Mouse (Mus musculus) testis, postnatal 14 days (tissue): ENCODE measurements at regions not wholly inside any gene's neighbourhood (a gene's known extent, or its start where the extent isn't known, plus 50 kb on each side); places are given as distances from the start of the nearest gene placed in this dataset.

Source experiments
- DNase-seq: peaks from one replicate; pipeline ENCODE4 v3.0.0; 2021; ENCODE audit warnings: low spot score

DNA sequence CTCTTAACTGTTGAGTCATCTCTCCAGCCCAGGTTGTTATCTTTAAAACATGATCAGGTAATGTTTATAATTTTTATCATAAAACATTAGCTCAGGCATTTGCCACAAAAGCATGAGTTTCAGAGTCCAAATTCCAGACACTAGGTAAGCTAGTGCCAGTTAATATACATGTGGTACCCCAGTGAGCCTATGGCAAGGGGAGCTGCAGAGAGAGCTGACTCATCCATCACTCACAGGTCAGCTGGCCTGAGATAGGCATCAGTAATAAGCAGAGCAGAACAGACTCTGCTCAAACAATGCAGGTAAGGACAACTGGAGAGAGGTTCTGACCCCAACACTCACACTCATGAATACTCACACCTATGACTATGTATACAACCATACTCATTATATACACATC lies 144.6 kb upstream of the Sgcd start:
- DNase-seq, result no peak

DNA sequence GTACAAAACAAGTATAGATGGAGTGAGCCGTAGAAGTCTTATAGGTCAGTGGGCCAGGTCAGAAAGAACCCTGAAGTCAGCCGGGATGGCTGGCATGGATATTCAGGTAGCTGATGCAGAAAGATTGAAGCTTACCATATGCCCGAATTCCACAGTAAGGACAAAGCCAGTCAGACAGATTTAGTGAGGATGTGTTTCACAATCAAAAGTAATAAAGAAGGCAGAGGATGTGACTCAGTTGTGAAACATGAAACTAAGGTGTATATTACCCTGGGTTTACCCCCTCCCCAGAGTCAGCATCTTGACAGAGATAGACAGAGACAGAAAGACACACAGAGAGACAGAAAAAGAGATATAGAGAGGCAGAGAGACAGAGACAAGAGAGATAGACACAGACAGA lies 109.3 kb upstream of the Sgcd start:
- no peak for DNase-seq

DNA sequence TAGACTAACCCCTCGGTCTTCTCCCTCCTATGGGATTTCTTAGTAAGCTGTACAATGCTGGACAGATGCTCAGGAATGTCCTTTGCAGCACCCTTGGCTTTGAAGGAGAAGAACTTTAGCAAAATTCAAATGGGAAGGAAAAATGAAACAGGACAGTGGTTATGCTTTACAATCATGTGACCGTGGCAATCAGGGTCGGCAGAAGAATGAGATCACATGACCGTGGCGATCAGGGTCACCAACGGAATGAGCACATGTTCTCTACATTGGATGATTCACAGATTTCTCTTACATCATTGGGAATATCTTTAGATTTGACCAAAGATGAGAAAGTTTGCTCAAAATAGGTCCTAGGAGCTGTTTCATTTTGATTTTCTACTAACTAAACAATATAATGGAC lies 108.7 kb upstream of the Sgcd start:
- DNase-seq, result no peak

DNA sequence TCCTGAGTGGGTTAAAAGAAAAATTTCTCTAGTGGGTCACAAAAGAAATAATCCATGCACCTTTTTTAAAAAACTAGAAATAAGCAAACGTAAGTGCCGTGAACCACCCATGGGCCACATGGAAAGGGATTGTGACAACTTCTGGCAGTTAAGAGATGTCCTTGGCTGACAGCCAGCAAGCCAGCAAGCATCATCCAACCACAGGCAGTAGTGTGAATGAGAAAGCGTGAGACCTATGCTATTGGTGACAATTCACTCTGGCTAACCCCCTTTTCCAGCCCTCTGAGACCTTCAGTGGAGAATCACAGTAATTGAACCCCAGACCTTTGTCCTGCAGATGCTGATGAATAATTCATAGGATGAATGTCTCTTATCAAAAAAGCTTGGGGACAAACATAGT lies 78.3 kb upstream of the Sgcd start:
- DNase-seq, result no peak

DNA sequence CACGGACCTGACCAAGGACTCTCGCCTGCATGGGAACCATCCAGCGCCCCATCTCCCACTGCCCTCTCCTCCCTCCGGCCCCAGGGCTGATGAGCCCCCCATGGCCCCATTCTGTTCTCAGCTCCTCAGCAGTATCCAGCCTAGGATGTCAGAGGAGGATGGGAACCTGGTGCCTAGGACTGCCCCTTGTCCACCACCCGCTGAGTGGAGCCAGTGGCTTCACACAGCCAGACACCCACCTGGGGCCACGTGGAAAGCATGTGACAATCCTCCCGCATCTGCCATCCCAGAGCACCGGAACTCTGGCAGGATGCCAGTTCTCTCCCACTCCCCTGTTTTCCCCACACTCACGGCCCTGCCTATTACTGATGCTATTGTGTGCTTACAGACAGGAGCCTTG lies 75.0 kb upstream of the Sgcd start:
- no peak for DNase-seq

DNA sequence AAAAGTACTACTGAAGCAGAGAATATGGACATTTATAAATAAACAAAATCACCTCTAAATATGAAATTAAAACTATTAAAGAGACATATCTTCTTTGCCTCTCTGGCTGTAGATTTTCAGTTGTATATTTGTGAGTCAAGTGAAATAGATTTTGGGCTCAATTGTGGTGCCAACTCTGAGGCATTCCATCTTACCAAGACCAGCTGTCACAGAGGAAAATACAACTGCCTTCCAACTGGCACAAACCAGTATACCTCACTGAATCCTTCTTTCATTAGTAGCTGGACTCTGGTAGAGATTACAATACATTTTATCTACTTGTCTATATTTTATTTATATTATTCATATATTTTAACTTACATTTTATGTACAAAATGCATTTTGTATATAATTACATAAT lies 72.7 kb upstream of the Sgcd start:
- no peak for DNase-seq

DNA sequence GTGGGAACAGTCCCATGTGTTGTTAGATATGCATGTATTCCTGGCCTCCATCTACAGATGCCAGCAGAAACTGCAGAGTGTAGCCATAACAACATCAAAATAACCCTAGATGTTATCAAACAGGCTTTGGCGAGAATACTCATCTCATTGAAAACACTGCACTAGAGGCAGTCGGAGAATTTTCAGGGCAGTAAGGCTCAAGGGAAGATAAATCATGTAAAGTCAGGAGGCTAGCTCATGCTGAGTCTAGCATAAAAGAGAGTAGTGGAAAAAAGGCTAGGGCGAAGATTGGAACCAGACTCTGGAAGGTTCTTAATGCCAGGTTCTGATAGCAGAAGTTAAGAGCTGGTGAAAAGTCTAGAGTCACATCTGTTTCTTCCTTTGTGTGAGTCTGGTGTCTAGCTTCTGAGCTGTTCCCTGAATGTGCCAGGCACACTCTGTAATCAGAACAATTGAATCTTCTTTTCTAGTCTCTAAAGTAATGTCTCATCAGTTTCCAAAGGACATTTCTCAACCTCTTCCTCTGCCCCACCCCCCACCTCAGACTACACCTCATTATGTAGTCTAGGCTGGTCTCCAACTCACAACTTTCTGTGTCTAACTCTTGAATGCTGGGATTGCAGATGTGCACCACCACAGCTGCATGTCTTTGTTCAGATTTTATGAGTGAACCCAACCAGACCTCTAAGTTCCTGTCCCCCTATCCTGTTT lies 62.5 kb upstream of the Sgcd start:
- no peak for DNase-seq

DNA sequence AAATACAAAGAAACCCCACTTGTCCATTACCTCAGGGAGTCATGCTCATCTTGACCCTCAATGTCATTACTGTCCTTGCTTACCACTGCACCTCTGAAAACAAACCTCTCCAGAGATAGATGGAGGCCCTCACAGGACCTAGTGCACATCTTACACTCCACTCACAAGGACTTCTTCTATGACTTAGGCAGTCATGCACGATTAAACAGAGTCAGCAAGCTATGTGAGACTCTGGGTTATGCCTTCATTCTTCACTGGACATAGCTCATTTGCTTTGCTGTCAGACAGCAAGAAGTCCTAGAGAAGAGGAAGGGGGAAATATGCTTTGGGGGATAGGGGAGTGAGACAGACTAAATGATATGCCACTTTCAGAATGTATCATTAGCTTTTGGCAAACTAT lies 59.5 kb upstream of the Sgcd start:
- DNase-seq, result no peak
